Mouse (Mus musculus): Measurements from ENCODE around the gene Cryl1.

The Cryl1 gene

DNA sequence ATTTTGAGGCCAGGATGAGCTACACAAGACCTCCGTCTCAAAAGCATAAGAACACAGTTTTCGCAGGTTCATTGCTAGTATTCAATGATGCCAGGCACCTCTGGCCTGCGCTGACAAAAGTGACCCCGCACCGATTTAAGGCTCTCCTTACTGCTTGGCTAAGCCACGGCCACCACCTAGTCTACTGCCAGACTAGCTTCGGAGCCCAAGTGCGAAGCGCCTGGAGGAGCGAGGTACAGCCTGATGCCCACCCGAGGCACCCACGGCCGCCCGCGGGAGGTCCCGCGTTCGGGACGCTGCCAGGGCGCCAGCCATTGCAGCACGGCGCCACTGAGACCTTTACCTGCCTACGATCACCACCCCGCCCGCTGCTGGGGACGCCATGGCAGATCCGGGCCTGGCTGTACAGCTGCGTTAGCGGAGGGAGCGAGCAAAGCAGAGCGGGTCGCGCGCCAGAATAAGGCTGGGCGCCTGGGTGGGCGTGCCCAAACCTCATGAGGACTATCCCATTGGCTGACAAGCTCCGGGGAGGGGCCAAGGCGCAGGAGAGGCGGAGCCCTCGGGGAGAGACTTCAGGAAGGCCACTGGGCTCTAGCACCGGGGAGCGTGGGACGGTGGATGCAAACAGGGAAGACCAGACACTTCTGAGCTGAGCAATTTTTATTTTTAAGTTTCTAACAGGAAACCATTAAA is at the start of gene Cryl1:
Gene Cryl1 (minus strand): TSS at position 465 of the 693 bp plus-strand sequence.
- peak; percentile 85 to 87 for DNase-seq (ENCODE audit: low spot score in 2 of 2)

DNA sequence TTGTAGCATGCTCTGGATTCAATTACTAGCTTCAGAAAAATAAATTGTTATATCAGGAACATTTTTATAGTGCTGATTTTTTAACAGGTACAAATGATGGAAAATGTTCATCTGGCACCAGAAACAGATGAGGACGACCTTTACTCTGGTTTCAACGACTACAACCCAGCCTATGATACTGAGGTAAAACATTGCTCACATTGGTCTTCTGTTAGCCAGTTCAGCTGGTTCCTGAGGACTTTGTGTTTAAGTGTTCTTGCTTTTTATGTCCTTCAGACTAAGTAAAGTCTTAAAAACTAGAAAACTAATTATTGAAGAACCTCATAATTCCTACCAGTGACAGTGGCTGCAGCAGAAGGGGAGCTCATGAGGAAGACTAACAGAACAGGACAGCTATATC is 32.1 kb upstream of the Cryl1 start:
- DNase-seq (ENCODE audit: low spot score in 2 of 2) = no peak

DNA sequence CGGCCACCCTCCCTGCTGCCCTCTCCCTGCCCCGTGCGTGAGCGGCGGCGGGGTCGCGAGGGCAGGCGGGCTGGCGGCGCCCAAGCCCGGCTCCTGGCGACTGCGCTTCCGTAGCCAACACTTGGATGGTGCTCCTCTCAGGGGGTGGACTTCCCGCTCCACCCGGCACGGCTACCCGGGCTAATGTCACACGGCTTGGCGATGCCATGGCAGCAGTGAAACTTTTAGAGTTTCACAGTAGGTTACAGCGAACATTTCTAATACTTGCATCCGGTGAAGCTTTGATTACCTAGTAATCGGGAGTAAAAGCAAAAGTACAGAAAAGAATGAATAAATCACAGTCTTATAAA is 25.9 kb upstream of the Cryl1 start:
- no peak for DNase-seq (ENCODE audit: low spot score in 2 of 2)

DNA sequence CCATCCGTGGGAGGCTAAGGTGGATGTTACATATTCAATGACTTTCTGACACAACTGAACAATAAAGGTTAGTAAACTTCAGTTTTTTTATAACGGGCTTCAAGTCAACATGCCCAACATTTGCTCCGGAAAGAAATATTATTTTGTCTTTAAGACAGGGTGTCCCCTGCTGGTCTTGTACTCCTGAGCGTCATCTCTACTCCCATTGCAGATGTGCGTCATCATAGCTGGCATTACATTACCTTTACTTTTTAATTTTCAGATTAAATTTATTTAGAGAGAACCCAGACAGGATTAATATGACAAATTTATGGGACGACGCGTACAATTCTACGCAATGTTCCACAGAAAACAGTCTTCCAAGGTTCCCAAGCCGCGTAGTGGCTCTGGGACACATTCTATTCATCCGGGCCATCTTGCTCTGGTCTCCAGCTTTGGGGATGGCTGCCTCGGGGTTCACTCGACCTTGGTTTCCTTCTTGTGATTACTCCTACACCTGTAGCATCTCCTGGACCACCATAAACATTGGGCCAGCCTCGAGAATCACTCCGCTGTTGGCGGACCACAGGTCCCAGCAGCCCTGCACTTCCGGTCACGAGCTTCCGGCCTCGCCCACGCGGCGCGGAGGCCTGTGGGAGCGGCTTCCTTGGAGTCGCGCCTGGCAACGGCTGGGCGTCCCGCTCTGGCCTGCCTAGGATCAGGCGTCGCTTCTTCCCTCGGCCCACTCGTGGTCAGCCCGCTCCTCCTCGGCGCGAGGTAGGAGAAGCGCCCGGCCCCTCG is 25.3 kb upstream of the Cryl1 start, which contains the start of gene Ift88:
Gene Ift88 (plus strand): TSS at position 631 of the 780 bp plus-strand sequence.
- DNase-seq (ENCODE audit: low spot score in 2 of 2) = peak; percentile 90 to 92

DNA sequence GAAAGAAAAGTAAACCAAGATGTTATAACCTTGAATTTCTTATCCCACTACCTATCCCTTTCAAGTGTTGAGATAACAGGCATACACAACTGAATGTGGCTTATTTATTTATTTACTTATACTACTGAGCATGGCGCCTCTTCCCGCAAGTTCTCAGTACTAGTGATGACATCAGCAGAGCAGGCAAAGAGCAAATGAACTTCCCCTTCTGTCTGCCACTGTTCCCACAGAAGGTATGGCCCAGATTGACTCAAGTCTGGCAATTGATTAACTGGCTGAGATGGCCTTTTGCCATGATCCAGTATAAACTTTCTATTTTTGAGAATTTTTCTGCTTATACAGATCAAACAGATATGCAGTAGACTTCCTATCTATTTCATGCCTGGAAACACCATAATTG is 18.9 kb upstream of the Cryl1 start:
- no peak for DNase-seq (ENCODE audit: low spot score in 2 of 2)

DNA sequence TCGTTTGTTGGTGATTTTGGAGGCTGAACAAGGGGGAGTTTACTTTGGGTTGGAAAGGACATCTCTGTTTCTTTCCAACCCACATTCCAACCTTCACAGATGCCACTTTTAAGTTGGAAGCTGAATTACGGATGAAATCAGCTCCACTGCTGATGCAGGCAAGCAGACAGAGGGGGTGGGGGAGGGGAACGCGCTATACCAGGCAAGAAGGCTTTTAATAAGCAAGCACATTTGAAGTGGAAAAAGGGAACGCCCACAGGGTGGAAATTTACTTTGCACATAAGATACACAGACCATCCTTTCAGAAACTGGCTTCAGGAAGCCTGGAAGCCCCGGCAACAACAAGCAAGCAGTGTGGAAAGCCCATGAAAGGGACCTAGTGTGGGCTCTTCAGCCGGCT is 13.8 kb upstream of the Cryl1 start:
- peak in 1 of 2 experiments; percentile 6 for DNase-seq (ENCODE audit: low spot score in 2 of 2)

DNA sequence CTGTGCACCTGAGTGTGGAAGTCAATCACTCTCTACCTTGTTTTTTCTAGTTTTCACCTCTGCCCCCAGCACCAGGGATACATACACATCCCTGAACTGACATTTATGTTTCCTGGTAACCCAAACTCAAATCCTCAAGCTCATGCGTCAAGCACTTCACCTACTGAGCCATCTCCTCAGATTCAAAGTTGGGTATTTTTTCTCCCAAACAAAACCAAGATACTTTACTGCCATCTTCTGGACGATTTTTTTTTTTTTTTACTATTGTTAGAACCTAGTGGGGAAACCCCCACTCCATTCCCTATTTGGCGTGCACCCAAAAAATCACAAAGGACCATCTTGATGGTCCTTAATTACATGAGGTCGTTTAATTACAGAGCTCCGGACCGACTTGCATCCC is 10.8 kb upstream of the Cryl1 start:
- no peak for DNase-seq (ENCODE audit: low spot score in 2 of 2)

DNA sequence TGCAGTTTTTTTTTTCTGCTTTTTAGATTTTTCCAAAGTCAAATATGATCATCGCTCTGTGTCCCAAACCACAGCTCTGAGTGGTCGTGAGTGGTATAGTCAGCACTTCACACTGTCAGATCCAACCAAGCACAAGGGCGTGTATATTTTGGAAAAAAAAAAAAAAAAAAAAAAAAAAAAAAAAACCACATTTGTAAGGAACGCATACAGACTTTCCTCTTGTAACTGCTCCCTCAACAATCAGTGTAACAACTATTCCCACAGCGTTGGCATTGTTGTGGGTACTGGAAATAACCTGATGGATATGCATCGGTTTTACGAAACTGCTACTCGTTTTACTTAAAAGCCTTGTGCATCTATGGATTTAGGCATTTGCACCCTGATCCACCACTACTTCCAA is 9.8 kb upstream of the Cryl1 start:
- DNase-seq (ENCODE audit: low spot score in 2 of 2) = no peak

DNA sequence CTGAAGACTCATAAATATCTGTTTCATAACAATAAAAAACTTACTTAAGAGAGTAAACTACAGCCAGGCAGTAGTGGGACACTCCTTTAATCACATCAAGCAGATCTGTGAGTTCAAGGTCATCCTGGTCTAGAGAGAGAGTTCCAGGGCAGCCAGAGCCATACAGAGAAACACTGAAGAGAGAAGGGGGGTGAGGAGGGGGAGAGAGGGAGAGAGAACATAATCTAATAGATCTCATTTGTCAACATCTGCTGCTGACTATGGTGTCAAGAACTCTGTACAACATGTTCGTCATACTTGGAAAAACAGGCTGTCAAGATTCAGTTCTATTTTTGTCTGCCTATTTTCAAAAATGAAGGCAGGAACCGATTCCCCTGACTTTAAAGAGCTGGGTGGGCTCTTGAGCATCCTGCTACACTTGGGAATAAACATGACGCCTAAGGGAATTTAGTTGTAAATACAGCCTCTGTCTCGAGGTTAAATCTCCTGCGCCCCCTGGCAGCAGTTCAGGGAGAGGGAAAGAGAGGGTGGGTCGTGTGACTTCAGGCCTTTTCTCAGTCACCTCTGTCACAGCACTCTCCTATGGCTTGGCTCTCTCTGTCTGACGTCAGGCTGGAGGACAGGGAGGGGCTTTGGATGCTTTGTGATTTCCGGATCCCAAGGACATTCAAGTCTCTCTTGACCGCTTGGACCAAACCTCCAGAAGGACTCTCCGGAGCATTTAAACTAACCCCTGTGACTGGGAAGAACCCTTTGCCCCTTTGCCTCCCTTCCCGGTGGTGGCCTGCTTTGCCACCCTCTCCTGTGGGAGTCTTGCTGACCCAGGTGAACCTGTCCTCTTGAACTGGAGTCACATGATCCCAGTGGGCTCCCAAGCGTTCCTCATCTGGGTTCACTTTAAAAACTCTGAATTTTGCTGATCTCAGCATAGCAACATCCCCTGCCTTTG is 9.0 kb upstream of the Cryl1 start:
- DNase-seq (ENCODE audit: low spot score in 2 of 2) = peak in 1 of 2 experiments; percentile 13

DNA sequence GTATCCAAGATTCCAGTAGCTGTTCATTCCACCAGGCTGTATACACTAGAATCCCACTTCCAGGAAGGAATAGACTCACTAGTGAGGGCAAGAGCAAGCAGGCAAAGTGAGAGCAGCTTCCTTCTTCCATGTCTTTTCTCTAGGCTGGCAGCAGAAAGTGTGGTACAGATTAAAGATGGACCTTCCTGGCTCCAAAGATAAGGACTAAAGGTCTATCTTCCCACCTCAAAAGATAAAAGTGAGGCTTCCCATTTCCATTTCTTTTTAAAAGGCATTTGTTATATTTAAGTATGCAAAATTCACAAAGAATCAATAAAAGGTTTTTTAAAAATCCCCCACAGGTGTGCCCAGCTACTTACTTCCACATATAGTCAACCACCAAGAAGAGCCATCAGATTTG is 4.5 kb upstream of the Cryl1 start:
- DNase-seq (ENCODE audit: low spot score in 2 of 2) = no peak

DNA sequence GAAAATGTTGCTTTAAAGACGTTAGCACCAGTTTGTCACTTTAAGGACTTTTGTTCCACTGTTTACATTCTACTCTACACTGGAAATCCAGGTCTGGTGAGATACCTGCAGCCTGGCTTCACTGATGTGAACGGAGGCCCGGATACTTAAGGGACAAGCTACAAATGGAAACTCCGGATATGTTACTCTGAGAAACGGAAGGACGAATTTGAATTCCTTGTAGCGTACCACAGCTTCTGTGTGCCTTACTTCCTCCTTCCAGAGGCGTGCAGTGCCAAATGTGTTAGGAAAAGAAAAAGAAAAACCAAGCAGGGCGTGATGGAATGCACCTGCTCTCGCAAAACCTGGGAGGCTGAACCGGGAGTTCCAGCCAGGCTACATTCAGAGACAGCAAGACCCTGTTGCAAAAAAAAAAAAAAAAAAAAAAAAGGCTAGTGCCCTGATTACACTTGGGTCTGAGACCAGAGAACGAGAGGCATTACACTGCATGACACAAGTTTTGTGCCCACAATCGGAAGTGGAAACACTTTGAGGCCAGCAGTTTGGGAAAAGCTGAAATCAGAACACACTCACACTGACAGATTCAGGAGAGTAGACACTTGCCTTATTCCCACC is 591 bp upstream of the Cryl1 start:
- DNase-seq (ENCODE audit: low spot score in 2 of 2) = no peak

DNA sequence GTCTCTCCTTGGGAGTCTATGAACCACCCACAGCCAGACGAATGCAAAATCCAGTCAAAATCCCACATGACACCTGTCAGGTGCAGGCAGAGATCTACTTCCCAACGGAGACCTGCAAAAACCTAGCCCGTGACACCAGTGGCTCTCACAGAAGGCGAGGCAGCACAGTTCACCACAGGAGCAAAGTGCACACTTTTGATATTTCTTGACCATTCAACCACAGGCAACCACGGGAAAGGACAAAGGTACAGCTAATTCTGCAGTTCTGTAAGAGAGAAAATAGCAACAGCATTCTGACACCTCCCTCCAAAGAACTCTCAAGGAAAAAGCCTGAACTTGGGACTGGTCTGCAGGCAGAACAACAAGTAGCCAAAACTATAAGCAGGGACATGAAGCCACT is 1.1 kb downstream of the Cryl1 start:
- no peak for DNase-seq (ENCODE audit: low spot score in 2 of 2)

DNA sequence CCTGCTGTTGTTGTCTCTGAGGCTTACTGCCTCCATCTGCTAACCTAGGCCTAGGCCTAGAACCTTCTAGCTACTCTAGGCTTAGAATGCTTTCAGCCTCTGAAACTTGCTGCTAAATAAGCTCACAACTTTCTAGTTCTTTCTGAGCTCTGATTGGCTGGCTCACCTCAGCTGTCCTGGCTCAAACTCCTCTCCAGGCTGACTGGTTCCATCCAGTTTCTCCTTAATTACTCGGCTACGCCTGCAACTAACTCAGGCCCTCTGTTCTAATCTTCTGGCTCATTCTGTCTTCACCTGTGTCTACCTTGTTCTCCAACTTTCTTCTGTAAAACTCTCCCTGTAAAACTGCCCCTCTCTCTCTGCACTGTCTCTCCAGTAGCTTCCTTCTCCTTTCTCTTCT is 2.9 kb downstream of the Cryl1 start:
- DNase-seq (ENCODE audit: low spot score in 2 of 2) = no peak

DNA sequence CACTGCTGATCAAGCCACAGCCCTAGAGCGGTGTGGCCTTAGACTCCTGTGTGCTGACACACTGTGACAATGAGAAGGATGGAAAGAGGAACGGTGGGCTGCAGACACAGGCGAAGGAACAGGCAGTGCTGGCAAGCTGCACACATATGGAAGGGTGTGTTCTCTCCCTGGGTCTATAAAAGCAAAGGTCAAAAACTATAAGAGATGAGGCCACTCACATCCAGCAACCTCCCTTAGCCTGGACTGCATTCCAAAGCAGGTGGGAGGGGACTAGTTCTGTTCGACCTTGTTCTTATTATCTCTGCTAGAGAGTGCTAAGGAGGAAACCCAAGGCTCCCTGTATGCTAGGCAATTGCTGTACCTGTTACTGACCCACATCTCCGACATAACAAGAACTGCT is 6.1 kb downstream of the Cryl1 start:
- no peak for DNase-seq (ENCODE audit: low spot score in 2 of 2)

DNA sequence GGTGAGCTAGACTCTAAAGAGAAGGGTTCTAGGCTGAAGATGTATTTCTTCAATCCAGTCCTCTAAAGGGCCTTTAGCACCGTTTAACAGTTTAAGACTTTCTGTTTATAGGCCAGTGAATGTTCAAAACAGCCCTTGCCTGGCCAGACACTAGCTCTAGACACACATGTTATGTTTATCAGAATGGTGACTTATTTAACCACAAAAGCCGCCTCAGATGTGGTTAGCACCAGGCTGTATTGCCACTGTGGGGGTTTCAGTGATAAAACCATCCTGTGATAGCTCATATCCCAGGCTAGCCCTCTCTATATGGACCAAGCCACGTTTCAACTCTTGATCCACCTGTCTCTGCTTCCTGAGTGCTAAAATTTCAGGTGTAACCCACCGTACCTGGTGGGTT is 6.7 kb downstream of the Cryl1 start:
- DNase-seq (ENCODE audit: low spot score in 2 of 2) = no peak

DNA sequence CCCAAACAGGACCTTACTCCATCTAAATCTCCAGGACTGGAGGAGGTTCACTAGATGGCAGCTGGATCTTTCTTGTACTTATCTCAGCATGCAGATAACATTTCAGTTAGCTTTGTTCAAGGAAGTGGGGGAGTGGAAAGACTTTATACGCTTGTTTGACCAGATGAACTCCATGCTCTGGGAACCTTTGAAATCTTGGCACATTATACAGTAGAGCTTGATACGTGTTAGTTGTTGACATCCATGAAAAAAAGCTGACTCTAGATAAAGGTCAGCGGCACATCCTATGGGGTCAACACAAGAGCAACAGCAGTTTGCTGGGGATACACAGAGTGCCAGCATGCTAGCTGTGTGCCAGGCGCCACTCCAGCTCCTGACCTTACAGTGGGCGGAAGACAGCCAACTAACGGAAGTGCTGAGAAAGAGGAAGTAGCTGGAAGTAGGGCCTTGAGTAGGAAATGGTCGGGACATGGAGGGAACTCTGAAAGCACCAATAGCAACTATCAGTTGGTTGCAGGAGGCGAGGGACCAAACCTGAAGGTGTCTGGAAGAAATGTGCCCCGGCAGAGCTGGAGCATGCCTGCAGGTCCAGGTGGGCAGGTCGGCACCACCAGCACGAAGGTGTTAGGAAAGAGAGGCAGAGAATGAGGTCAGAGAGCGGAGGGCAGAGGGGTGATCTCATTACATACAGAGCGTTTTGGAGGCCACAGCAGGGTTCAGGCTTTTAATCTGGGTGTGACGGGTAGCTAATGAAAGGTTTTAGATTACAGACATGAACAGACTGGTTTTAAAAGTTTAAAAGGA is 11.4 kb downstream of the Cryl1 start:
- DNase-seq (ENCODE audit: low spot score in 2 of 2) = no peak

DNA sequence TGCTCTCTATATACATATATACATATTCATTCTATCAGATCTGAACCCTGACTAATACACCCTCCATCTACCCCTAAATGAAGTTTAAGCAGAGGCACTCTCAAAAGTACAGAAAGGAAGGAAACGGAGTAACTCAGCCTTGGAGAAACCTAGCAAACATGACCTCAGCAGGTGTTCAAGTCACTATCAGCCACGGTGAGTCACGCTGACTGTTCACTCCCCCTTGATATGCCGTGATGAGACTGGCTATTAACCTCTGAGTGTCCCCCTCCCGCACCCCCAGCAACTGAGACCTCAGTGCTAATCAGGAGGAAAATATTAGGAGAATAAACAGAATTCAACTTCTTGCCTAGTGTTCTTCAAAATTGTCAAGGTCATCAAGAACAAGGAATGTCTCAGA is 12.7 kb downstream of the Cryl1 start:
- no peak for DNase-seq (ENCODE audit: low spot score in 2 of 2)

DNA sequence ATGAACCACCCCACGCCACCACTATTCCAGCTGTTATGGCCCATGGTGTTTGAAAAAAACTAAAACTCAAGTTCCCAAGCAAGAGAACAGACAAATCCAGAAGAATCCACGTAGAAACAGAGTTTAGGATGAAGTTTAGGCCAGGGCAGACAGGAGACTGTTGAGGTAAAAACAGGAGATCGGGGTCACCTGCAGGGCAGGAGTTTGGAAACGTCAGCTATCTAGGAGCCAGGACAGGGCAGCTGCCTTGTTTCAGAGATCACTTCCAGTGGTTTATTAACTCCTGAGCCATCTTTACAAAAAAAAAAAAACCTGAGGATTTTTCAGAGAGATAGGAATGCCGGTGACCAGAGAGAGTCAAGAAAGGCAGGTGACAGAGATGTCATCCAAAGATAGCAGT is 20.8 kb downstream of the Cryl1 start:
- no peak for DNase-seq (ENCODE audit: low spot score in 2 of 2)

DNA sequence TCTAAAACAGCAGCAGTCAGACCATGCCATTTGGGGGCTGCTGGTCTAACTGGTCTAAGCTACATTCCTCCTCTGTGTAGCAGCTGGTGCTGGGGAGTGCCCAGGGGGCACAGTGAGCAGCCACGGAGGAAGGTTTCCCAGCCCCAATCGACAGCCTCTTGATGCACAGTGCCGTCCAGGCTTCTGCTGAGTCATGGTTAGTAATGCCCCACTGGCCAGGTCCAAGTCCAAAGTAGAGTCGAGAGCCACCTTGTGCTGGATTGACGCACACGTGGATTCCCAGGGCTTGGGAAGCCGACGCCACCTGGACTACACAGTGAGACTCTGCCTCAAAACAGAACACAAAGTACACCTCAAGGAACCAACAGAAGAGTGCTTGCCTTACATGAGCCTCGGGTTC is 21.4 kb downstream of the Cryl1 start:
- DNase-seq (ENCODE audit: low spot score in 2 of 2) = no peak

DNA sequence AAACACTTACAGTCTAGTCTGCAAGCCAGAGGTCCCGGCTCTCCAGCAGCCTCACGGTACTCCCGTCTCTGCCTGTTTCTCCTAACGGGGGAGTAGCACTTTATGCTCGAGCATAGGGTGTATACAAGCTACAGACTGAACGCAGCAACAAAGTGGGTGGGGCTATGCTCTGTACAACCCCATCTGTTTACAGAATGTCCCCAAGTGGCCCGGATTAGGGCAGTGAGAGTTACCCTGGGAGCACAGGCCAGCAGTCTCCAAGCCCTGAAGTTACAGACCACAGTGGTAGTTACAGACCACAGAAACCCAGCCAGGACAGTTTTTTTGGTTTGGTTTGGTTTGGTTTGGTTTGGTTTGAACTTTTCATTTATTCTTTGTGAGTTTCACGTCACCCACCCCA is 22.3 kb downstream of the Cryl1 start:
- no peak for DNase-seq (ENCODE audit: low spot score in 2 of 2)

DNA sequence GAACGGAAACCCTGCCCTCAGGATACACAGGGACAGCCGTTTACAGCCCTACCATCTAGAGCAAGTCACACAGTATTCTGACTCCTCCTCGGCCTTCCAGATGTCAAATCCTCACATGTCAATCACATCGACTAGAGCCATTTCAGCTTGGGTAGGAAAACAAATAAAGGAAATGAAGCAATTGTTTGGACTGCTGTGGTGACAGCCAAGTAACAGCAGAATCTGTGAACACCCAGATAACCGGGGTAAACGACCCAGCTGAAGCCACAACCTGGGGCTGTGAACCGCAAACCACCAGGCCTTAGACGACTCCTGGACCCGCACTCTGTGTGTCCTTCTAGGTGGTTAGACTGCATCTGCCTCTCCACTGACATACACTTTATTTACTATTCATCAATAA is 23.1 kb downstream of the Cryl1 start:
- no peak for DNase-seq (ENCODE audit: low spot score in 2 of 2)

Data from frontal cortex, postnatal 25 days (tissue).